Mouse (Mus musculus) heart, postnatal 4 days (tissue): ENCODE results near the gene Nav1. TPM values are rescaled to one million over a fixed set of nuclear protein-coding genes. Genes with fewer than 3 reads are reported as not detected.

Source experiments
- DNase-seq: peaks from one replicate; pipeline ENCODE4 v3.0.0; 2021
- total RNA-seq, 2 experiments: library from RNA; stranded (reverse); gene quantifications; 2 replicates each; pipeline ENCODE4 v1.2.3; 2021

Gene Nav1
- total RNA-seq: 10 to 100 TPM; 53.9 to 54.8 TPM

- no peak for DNase-seq
Measured at GRCm38 (mm10) chr1:135607019-135607418, at the start of gene Nav1. Gene Nav1 (minus strand): TSS chr1:135607295.

- DNase-seq: no peak
Measured at GRCm38 (mm10) chr1:135653909-135654308, 46.8 kb upstream of the Nav1 start.

DNA sequence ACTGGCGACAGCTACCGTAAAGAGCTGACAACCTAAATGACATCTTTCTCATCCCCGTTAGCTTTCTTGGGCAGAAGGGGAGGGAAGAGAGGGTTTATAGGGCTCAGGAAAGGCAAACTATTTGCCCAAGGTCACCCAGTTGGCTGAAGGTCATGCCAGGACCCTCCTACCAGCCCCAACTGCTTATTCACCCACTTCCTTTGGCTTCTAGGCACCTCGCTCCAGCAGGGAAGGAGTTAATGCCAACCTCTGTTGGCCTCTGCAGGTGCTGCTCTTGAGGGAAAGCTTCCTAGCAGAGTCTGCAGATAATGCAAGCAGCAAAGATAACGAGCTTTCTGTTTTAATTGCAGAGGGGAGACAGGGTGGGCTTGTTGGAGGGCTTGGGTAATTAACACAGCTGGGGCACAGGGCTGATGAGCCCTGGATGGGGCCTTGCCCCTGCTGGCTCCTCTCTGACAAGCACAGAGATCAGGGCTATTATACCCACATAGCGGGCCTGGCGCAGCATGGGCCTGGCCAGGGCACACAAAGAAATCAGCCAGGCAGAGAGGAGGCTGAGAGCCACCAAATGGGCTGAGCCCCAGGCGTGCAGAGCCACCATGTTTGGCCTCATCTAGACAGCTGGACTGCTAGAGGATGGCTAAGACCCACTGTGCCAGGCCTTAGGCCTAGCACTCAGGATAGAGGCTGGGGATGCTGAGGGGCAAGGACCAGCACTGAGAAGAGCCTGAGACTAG lies 38.5 kb upstream of the Nav1 start:
- no peak for DNase-seq

DNA sequence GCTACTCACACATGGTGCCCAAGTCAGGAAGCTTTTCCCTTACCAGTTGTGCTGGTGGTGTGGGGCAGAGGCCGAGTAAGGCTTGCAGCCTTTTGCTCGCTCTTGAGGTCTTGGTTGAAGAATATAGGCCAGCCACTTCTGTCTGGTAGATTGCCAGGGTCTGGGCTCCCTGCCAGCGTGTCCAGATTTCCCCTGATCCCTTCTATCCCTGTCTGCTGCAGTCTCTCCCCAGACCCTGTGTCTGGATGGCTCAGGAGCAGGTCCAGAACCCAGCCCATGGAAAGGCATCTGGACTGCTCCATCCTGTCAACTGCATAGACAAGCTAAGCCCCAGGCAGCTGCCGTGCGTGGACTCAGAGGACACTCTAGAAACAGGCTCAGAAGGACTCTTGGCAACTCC lies 37.0 kb upstream of the Nav1 start:
- DNase-seq: peak; percentile 72

- DNase-seq: no peak
Measured at GRCm38 (mm10) chr1:135643691-135644090, 36.6 kb upstream of the Nav1 start.

GRCm38 (mm10) chr1:135639853-135640252 lies 32.8 kb upstream of the Nav1 start:
- DNase-seq: no peak

DNA sequence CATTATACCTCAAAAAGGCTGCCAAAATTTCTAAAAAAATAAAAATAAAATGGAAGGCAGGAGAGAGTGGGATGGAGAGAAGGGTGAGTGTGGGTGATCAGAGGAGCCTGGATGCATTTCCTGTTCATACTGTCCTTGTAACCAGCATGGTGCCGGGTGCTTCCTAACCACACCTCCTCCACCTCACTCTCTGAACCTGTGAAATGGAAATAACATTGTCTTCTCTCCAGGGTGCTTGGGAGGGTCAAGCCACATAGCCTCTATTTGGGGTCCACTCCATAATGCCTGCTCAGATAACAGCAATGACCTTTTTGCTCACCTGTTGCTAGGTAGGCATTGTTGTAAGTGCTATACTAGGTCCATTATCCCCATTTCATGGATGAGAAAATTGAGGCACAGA lies 32.0 kb upstream of the Nav1 start:
- no peak for DNase-seq

DNA sequence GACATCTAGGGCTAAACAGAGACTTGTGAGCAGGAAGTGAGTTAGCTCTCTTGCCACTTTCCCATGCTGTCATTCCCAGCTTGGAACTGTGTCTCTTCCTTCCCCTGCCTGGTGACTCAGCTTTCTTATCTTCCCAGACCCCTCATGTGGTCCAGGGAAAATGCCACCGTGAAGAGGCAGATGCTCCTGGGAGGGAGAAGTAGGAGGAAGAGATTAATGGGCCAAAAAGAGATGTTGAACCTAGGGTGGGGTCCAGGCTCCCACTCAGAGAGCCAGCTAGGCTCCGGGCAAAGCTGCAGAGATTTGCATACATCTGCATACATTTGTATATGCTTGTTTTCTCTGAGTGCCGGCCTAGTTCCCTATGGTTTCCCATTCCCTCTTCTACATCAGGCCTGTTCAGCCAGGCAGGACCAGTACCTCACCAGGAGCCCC lies 30.5 kb upstream of the Nav1 start:
- no peak for DNase-seq

DNA sequence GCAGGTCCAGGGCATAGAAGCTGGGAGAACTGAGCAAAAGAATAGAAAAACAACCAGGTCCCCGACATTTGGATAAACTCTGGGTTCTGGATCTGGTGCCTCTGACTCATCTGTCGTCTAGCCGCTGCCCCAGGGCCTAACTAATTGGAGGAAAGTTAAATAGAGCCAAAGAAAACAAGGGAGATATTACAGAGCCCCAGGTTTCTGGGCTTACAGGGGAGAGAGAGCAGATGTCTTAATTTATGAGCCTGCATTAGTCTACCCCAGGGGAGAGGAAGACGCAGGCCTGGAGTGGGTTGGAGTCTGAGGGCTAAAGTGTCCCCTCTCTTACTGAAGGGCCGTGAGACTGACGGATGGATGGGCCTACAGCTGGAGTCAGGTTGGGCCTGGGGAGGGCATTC lies 29.0 kb upstream of the Nav1 start:
- no peak for DNase-seq

- no peak for DNase-seq
Measured at GRCm38 (mm10) chr1:135635323-135636064, 28.4 kb upstream of the Nav1 start.

DNA sequence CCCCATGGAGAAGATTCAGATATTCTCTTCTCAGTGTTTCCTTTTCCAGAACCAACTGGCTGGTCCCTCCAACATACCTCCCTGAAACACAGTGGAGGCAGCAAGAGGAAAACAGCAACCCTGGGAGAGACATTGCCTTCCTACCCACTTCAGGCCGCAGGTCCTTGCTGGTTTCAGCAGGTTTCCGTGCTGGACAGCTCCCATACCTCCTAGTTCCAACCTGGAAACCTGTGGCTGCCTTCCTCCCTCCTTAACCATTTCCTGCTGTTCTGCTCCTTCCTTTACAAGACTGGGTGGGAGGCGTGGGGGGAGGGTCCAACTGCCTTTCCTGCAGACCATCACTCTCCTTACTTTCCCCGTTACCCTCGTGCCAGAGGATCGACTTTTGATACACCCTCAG lies 27.7 kb upstream of the Nav1 start:
- DNase-seq: peak; percentile 77

DNA sequence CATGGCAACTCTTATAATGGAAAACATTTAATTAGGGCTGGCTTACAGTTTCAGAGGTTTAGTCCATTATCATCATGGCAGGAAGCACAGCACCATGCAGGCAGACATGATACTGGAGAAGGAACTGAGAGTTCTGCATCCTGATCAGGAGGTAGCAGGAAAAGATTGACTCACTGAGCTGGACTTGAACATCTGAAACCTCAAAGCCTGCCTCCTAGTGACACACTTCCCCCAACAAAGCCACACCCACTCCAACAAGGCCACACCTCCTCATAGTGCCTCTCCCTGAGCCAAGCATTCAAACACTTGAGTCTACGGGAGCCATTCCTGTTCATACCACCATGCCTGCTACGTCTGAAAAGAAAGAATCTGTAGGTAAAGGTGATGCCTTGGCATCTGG lies 26.8 kb upstream of the Nav1 start:
- DNase-seq: no peak

DNA sequence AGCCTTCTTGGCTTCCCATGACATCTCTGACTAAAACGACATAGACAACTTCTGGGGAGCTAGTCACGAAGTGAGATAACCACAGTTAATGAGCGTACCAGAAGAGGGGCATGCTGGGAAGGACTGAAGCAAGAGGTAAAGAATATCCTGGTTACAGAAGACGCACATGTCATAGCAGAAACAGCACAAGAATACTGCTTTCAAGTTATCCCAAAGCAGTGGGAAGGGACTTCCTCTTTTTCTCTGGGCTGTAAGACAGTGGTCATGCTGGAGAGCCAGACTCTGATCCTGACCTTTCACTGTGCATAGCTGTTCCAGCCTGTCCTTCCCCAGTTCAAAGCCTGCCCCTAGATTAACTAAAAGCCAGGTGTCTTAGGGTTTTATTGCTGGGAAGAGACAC lies 26.4 kb upstream of the Nav1 start:
- DNase-seq: no peak

- no peak for DNase-seq
Measured at GRCm38 (mm10) chr1:135632199-135632598, 25.1 kb upstream of the Nav1 start.

GRCm38 (mm10) chr1:135631515-135631914 lies 24.4 kb upstream of the Nav1 start:
- peak; percentile 91 for DNase-seq

DNA sequence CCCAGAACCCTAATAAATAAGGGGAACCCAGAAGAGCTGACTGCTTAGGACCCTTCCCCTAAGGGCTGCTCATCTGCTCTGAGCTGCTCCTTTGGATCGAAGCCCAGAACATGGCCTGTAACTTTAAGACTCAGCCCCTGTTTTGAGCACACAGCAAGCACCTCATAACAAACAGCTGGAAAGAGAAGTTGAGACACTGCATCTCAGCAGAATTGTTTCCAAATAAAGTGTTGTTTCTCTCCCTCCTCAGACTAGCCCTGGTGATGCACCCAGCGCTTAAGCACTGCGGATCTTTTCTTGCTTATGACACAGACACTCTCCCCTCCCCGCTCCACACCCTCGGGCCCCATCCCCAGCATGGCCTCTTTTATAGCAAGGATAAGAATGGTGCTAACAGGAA lies 22.8 kb upstream of the Nav1 start:
- no peak for DNase-seq

GRCm38 (mm10) chr1:135626218-135626617 lies 19.1 kb upstream of the Nav1 start:
- no peak for DNase-seq

DNA sequence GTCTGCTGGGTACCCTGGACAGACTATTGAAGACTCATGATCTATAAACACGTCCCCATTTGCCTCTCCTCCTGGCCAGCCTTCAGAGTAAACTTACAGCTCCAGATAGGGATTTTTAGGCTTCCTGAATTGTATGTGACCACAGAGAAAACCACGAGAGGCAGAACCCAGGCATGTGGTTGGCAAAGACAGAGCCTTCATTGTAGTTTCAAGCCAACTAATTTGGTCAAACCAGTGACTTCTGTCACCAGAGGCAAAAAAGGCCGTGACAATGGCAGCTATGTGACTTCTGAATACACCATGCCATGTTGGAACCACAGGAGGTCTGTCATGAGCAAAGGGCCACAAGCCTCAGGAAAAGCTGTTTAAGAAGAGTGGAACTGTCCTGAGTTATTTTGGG lies 18.6 kb upstream of the Nav1 start:
- no peak for DNase-seq

DNA sequence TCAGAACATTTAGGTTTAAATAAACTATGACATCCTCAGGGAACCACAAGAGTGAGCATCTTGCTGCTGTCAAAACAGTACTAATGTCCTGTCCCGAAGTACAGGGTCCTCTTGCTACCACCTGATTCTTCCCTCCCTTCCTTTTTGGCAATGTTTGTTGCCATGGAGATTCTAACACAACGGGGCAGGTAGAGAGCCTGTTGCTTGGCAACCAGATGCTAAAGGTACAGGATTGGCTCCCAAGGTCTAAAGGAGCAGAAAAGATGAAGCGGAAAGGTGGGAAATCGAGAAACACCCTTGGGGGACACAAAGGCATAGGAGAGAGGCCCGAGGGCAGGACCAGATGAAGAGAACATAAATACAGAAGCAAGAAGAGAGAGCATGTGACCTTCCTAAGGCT lies 17.6 kb upstream of the Nav1 start:
- no peak for DNase-seq

- DNase-seq: no peak
Measured at GRCm38 (mm10) chr1:135623136-135623535, 16.0 kb upstream of the Nav1 start.

- DNase-seq: no peak
Measured at GRCm38 (mm10) chr1:135621307-135621706, 14.2 kb upstream of the Nav1 start.

DNA sequence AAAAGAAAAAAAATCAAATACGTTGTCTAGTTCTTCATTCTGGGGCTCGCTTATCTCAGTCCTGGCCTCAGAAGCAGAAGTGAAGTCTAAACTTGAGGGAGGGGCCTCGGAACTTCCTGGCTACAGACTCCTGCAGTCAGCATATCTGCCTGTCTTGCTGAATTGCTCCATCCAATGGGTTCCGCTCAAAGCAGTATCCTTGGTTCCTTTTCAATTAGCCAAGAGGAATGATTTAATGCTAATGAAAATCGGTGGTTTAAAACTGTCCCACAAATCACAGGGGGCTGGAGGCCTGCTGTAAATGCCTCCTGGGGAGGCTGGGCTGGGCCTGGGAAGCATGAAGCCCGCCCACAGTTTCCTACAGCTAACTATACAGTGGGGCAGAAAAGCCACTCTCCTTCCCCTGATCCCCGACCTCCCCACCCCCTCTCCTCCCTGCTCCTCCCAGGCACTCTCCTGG lies 12.9 kb upstream of the Nav1 start:
- DNase-seq: no peak

- no peak for DNase-seq
Measured at GRCm38 (mm10) chr1:135619130-135619529, 12.0 kb upstream of the Nav1 start.

- no peak for DNase-seq
Measured at GRCm38 (mm10) chr1:135617344-135617743, 10.2 kb upstream of the Nav1 start.
